Mouse (Mus musculus) brain, embryonic 14.5 days (tissue): ENCODE results near the gene Neil3.

ENCODE experiments used
- CTCF ChIP-seq: fragments of 200-500 bp; IDR thresholded peaks from 2 replicates; pipeline ENCODE4 v1.5.1; 2012; ENCODE audit warnings: inconsistent platforms, mild to moderate bottlenecking, moderate library complexity, borderline replicate concordance; ENCODE audit not compliant: insufficient read depth, insufficient read length; ENCODE audit errors: extremely low read depth
- POLR2A ChIP-seq: fragments of 200-500 bp; IDR thresholded peaks from 2 replicates; pipeline ENCODE4 v1.6.1; 2012; ENCODE audit warnings: mild to moderate bottlenecking, inconsistent platforms, borderline replicate concordance; ENCODE audit not compliant: poor library complexity, insufficient read depth, insufficient read length, severe bottlenecking; ENCODE audit errors: extremely low read depth

DNA sequence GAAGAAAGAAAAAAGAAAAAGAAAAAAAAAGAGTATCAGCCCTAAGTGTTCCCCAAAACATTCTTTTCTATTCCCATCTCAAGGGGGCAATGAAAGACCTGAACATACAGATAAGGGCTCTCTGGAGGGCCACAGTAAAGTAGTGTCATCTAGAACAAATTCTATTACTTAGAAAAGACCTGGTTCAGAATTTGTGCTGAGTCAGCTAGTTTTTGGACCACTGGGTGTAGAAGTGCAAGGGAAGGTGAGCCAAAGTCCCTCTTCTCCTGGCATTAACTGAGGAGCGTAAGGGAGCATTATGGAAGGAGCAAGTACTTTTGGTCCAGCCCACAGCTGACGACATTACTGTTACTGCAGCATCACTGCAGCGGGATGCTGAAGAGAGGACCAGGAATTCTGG, 19.7 kb downstream of the Neil3 start:
- TF ChIP-seq POLR2A, result no peak
- no peak for TF ChIP-seq CTCF
